Mouse (Mus musculus) MEL (cell line): Measurements from ENCODE around the gene Csrnp1. TPM values are rescaled to one million over a fixed set of nuclear protein-coding genes. Genes with fewer than 3 reads are reported as not detected.

Source experiments
- DNase-seq: peaks from one replicate; pipeline ENCODE4 v3.0.0; 2011; ENCODE audit warnings: low read depth, low spot score
- H3K27ac ChIP-seq: 2 replicates; pipeline ENCODE4 v1.5.1; 2012; ENCODE audit warnings: low read depth, mild to moderate bottlenecking, control low read depth, low read length, moderate library complexity; ENCODE audit not compliant: control insufficient read depth
- H3K27me3 ChIP-seq, 2 experiments: fragments of 150-350 bp in 1 of 2; sonication (generic) in 1 of 2; 2 replicates each; pipeline ENCODE4 v1.6.1; 2012; ENCODE audit warnings: low read length in 2 of 2, mild to moderate bottlenecking in 2 of 2, improper control_type of control experiment in 1 of 2, moderate library complexity in 1 of 2; ENCODE audit not compliant: insufficient read depth in 2 of 2, control insufficient read depth in 1 of 2
- H3K36me3 ChIP-seq, 2 experiments: 2 replicates each; pipeline ENCODE4 v1.6.1; 2012 to 2014; ENCODE audit warnings: low read length in 2 of 2, improper control_type of control experiment in 1 of 2, inconsistent platforms in 1 of 2, mild to moderate bottlenecking in 1 of 2; ENCODE audit not compliant: insufficient read depth in 2 of 2, control insufficient read depth in 1 of 2
- H3K4me1 ChIP-seq, 2 experiments: fragments of 150-350 bp in 1 of 2; sonication (generic) in 1 of 2; 2 replicates each; pipeline ENCODE4 v1.6.1; 2012; ENCODE audit warnings: low read length in 2 of 2, improper control_type of control experiment in 1 of 2, mild to moderate bottlenecking in 1 of 2; ENCODE audit not compliant: insufficient read depth in 2 of 2, control insufficient read depth in 1 of 2
- H3K4me3 ChIP-seq, 2 experiments: fragments of 150-350 bp in 1 of 2; sonication (generic) in 1 of 2; 2 replicates each; pipeline ENCODE4 v1.5.1; 2012; ENCODE audit warnings: low read depth in 2 of 2, low read length in 2 of 2, mild to moderate bottlenecking in 2 of 2, moderate library complexity in 2 of 2, control low read depth in 1 of 2, improper control_type of control experiment in 1 of 2; ENCODE audit not compliant: control insufficient read depth in 1 of 2, insufficient read depth in 1 of 2
- H3K79me2 ChIP-seq: 2 replicates; pipeline ENCODE4 v1.6.1; 2012; ENCODE audit warnings: mild to moderate bottlenecking, low read length, moderate library complexity; ENCODE audit not compliant: control insufficient read depth, poor library complexity, insufficient read depth
- H3K9ac ChIP-seq: 2 replicates; pipeline ENCODE4 v1.6.1; 2012; ENCODE audit warnings: low read depth, mild to moderate bottlenecking, control low read depth, low read length, moderate library complexity; ENCODE audit not compliant: control insufficient read depth, poor library complexity, severe bottlenecking
- H3K9me3 ChIP-seq: fragments of 150-350 bp; sonication (generic); replicated peaks from 2 replicates; pipeline ENCODE4 v1.6.1; 2012; ENCODE audit warnings: mild to moderate bottlenecking, low read length, improper control_type of control experiment, moderate library complexity; ENCODE audit not compliant: insufficient read depth
- CHD1 ChIP-seq: IDR thresholded peaks from 2 replicates; pipeline ENCODE4 v1.6.1; 2012; ENCODE audit warnings: low read depth, mild to moderate bottlenecking, inconsistent platforms, low read length, improper control_type of control experiment
- CTCF ChIP-seq, 3 experiments: IDR thresholded peaks in 2 of 3; conservative IDR thresholded peaks in 1 of 3; 2 replicates each; pipeline ENCODE4 v1.5.1; 2011 to 2012; ENCODE audit warnings: low read length in 3 of 3, low read depth in 2 of 3, mild to moderate bottlenecking in 2 of 3, improper control_type of control experiment in 1 of 3, inconsistent platforms in 1 of 3, mixed read lengths in 1 of 3, moderate library complexity in 1 of 3; ENCODE audit not compliant: control insufficient read depth in 1 of 3, insufficient read depth in 1 of 3, poor library complexity in 1 of 3, severe bottlenecking in 1 of 3
- HCFC1 ChIP-seq: IDR thresholded peaks from 2 replicates; pipeline ENCODE4 v1.6.1; 2012; ENCODE audit warnings: low read depth, mild to moderate bottlenecking, inconsistent platforms, low read length, improper control_type of control experiment, moderate library complexity
- MEF2A ChIP-seq: IDR thresholded peaks from 2 replicates; pipeline ENCODE4 v1.6.1; 2014; ENCODE audit warnings: low read depth, mild to moderate bottlenecking, inconsistent platforms, low read length, improper control_type of control experiment; ENCODE audit not compliant: poor library complexity, insufficient replicate concordance, severe bottlenecking; ENCODE audit errors: extremely low read depth
- MXI1 ChIP-seq: IDR thresholded peaks from 2 replicates; pipeline ENCODE4 v1.6.1; 2011; ENCODE audit warnings: mild to moderate bottlenecking, low read depth, low read length, improper control_type of control experiment
- MYB ChIP-seq: IDR thresholded peaks from 2 replicates; pipeline ENCODE4 v1.6.1; 2011; ENCODE audit warnings: mild to moderate bottlenecking, low read depth, low read length, improper control_type of control experiment
- MYC ChIP-seq: IDR thresholded peaks from 2 replicates; pipeline ENCODE4 v1.6.1; 2011; ENCODE audit warnings: low read depth, mild to moderate bottlenecking, low read length, improper control_type of control experiment, moderate library complexity
- NELFE ChIP-seq: IDR thresholded peaks from 2 replicates; pipeline ENCODE4 v1.6.1; 2011; ENCODE audit warnings: low read depth, low read length, improper control_type of control experiment
- POLR2AphosphoS5 ChIP-seq: IDR thresholded peaks from 2 replicates; pipeline ENCODE4 v1.6.1; 2012; ENCODE audit warnings: low read depth, borderline replicate concordance, mild to moderate bottlenecking, inconsistent platforms, low read length, moderate library complexity, mixed read lengths
- SMC3 ChIP-seq: IDR thresholded peaks from 2 replicates; pipeline ENCODE4 v1.6.1; 2011; ENCODE audit warnings: low read depth, low read length, improper control_type of control experiment
- TAL1 ChIP-seq: IDR thresholded peaks from 2 replicates; pipeline ENCODE4 v1.6.1; 2012; ENCODE audit warnings: mild to moderate bottlenecking, inconsistent platforms, low read length, moderate library complexity, mixed read lengths
- TCF12 ChIP-seq: IDR thresholded peaks from 2 replicates; pipeline ENCODE4 v1.6.1; 2014; ENCODE audit warnings: low read depth, mild to moderate bottlenecking, inconsistent platforms, low read length, improper control_type of control experiment, moderate library complexity
- UBTF ChIP-seq: IDR thresholded peaks from 2 replicates; pipeline ENCODE4 v1.6.1; 2012; ENCODE audit warnings: low read depth, mild to moderate bottlenecking, inconsistent platforms, low read length, improper control_type of control experiment, moderate library complexity, borderline replicate concordance; ENCODE audit not compliant: insufficient read depth
- USF2 ChIP-seq, 2 experiments: IDR thresholded peaks; 2 replicates each; pipeline ENCODE4 v1.6.1; 2011 to 2012; ENCODE audit warnings: improper control_type of control experiment in 2 of 2, low read length in 2 of 2, borderline replicate concordance in 1 of 2, inconsistent platforms in 1 of 2, low read depth in 1 of 2, mild to moderate bottlenecking in 1 of 2; ENCODE audit not compliant: insufficient read depth in 1 of 2
- polyA plus RNA-seq, 2 experiments: library from polyadenylated mRNA; stranded (reverse) in 1 of 2; unstranded in 1 of 2; fragments of >175 nt in 1 of 2; fragments of >200 nt in 1 of 2; gene quantifications; 2 replicates each; pipeline versions ENCODE4 v1.2.1 to v1.2.4; 2012; ENCODE audit warnings: low replicate concordance in 2 of 2, low read depth in 1 of 2; ENCODE audit not compliant: insufficient read length in 2 of 2, insufficient read depth in 1 of 2, missing spikeins in 1 of 2
- total RNA-seq: library from RNA; depleted of rRNA; stranded (reverse); fragments of 300-350 nt; gene quantifications from 2 replicates; pipeline ENCODE4 v1.2.3, GENCODE M21; 2012

Csrnp1 gene
- total and polyA plus RNA-seq, 3 experiments = 3.7 to 8.1 TPM; not detected in 1

GRCm38 (mm10) chr9:120030421-120030820, 46.0 kb upstream of the Csrnp1 start:
- TF ChIP-seq MYC (no peak), CHD1 (no peak), TCF12 (no peak), USF2 (IDR thresholded peaks at IDR 0.05; ENCODE audit: borderline replicate concordance in 1 of 2, insufficient read depth in 1 of 2, low read depth in 1 of 2, low read length in 2 of 2) (no peak), SMC3 (no peak), HCFC1 (no peak), POLR2AphosphoS5 (no peak), CTCF (IDR thresholded peaks at IDR 0.05 in 2 of 3, conservative IDR thresholded peaks at IDR 0.05 in 1 of 3; ENCODE audit: control insufficient read depth in 1 of 3, insufficient read depth in 1 of 3, low read depth in 2 of 3, low read length in 3 of 3, poor library complexity in 1 of 3, severe bottlenecking in 1 of 3) (no peak), MEF2A (no peak)
- peaks cover 0 to 2% of the 10 kb centered on the region in 2 experiments; a peak in 1 of 4 replicates for H3K4me1 ChIP-seq
- H3K27me3 ChIP-seq = peaks cover 0 to 2% of the 10 kb centered on the region in 2 experiments; a peak in 1 of 4 replicates
- H3K79me2 ChIP-seq = no peaks in the 10 kb centered on the region
- no peaks in the 10 kb centered on the region for H3K36me3 ChIP-seq
- H3K4me3 ChIP-seq = no peak overlapping the region
- no peaks in the 10 kb centered on the region for H3K9me3 ChIP-seq
- no peak overlapping the region for H3K9ac ChIP-seq
- DNase-seq = peak; percentile 24
- no peak overlapping the region for H3K27ac ChIP-seq

- H3K4me1 ChIP-seq = peaks cover 0 to 2% of the 10 kb centered on the region in 2 experiments; a peak in 1 of 4 replicates
- TF ChIP-seq SMC3 (no peak), NELFE (no peak), MYB (no peak), TAL1 (no peak), UBTF (no peak), MXI1 (no peak)
- no peak overlapping the region for H3K27ac ChIP-seq
- H3K27me3 ChIP-seq = peaks cover 0 to 2% of the 10 kb centered on the region in 2 experiments; a peak in 1 of 4 replicates
- H3K9ac ChIP-seq = no peak overlapping the region
- H3K79me2 ChIP-seq = no peaks in the 10 kb centered on the region
- DNase-seq = no peak
- no peaks in the 10 kb centered on the region for H3K36me3 ChIP-seq
- no peaks in the 10 kb centered on the region for H3K9me3 ChIP-seq
- no peak overlapping the region for H3K4me3 ChIP-seq
Measured at GRCm38 (mm10) chr9:120029880-120030279, 45.4 kb upstream of the Csrnp1 start.
